Mouse (Mus musculus): ENCODE results near the gene Dapp1.
"Not testable (repeated sequence)": the region's sequence is repeated elsewhere in the genome, so short reads cannot be mapped to it uniquely, and the experiment has no call there.

Gene Dapp1

DNA sequence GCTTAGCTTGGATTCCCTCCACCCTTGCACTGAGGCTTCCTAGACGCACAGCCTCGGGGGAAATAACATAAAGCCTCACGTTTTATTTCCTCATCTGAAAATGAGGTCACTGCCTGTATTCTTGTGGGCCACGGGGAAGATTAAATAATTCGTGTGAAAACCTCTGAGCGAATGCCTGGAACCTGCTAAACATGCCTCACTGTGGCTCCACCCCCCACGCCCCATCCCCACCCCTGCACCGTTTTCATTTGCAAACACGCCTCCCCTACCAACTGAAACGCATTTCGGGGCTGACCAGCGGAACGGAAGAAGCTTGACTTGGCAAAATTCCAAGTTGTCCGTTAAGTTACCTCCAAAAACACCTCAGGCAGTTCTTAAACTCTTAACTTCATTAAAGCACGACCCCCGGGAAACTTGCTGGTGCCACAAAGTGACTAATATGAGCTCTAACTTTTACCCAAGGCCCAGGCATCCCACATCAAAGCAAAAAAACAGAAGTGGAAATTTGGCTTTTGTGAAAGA is 25.7 kb downstream of the Dapp1 start:
- DNase-seq (ENCODE audit: extremely low read depth, low read depth, low spot score): no peak

DNA sequence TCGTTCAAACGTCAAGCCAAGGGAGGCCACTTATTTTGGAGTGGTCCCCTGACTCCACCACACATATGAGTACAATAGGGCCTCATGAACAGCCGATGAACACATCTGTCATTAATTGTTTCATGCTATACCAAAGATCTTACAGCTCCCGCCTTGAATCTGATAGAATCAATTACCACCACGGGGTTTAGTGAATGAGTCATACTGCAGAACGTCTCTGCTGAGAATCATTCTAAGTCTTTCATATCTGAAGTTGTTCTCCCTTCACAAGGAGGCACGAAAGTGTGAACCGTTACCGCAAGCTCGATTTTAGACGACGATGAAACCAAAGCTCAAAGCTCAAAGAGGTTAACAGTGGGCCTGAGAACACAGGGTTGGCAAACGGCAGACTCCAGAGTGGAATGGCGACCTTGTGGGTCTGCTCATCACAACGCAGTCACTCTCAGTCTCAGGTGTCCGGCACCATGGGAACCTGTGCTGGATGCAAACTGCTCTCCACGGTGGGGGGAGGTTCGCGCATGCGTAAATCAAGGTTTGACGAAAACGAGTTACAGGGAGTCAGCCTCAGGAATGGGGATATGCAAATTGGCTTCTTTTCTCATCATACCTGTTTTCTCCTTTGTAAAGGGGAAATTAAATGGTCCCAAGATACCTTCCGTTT is 27.0 kb downstream of the Dapp1 start:
- no peak for DNase-seq (ENCODE audit: extremely low read depth, low read depth, low spot score)

DNA sequence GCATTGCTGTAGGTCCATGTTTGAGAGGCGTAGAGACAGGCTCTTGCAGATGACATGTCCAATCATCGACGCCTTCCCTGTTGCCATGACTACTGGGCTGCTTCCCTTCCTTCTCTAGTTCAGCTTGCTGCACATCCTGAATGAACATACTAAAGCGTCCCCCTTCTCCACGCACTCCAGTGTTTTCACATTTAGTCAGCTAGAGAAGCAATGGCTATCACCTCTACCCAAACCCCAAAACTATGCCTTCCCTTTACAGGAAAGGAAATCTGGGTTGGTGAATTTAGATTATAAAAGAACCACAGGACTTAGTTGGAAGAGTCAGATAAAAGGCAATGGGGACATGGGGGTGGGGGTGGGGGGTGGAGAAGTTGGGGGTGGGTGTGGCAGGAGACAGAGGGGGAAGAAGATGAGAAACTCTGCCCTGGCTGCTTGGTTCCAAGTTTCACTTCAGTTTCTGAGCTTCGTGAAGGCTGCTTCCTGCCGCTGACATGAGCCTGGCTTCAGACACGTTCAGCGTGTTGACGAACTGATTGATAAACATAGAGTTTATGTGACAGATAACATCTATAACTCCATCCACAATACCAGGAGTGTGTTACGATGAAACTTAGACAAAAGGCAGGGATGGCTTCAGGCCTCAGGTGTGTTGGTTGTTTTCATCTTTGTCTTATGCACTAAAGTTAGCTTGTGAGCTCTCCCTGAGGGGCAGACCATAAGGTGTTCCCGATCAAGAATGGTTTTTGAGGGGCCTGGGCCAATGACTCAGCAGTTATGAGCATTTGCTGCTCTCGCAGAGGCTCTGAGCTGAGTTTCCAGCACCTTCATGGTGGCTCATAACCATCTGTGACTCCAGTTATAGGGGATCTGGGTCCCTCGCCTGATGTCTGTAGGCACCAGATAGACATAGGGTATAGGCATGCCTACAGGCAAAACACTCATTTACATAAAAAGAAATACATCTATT is 28.1 kb downstream of the Dapp1 start:
- DNase-seq (ENCODE audit: extremely low read depth, low read depth, low spot score): no peak

DNA sequence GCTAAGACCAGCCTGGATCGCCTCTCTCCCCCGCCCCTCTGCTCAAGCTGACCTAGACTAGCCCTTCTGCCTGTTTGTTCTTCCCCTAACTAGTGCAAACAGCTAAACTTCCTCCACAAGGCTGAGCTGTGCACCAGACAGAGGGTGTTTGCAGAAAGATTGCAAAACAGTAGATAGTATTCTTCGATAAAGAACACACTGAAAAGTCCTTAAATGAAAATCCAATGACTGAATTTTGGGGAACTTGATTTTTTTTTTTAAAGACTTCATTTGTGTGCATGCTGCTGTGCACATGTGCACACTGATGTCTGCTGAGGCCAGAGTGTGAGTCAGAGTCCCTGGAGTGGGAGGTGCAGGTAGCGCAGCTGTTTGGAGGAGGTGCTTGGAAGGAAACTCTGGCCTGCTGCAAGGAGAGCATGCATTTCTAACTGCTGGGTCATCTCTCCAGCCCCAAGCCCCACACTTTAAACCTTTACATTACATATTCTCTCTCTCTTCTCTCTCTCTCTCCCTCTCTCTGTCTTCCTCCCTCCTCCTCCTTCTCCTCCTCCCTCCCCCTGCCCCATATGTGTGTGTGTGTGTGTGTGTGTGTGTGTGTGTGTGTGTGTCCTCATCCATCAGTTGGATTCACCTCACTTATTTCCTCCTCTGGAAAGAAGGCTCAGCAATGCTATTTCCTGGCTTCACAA is 29.0 kb downstream of the Dapp1 start:
- no peak for DNase-seq (ENCODE audit: extremely low read depth, low read depth, low spot score)

DNA sequence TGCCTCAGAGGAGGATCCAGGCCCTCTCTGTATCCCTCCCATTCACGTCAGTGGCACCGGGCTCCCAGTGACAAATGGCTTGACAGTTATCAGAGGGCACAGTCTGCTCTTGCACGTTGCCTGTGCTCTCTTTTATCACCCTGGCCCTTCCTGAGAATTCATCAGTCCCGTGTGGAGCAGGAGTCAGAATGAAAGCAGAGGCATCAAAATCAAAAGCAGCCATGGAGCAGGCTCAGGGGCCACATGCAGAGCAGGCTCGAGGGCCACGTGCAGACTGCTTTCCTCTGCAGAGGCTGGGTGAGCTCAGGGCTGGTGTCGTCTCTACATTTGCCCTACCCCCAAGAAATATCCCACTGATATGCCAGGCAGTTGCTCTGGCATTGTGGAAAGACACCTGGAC is 29.5 kb downstream of the Dapp1 start:
- no peak for DNase-seq (ENCODE audit: extremely low read depth, low read depth, low spot score)

DNA sequence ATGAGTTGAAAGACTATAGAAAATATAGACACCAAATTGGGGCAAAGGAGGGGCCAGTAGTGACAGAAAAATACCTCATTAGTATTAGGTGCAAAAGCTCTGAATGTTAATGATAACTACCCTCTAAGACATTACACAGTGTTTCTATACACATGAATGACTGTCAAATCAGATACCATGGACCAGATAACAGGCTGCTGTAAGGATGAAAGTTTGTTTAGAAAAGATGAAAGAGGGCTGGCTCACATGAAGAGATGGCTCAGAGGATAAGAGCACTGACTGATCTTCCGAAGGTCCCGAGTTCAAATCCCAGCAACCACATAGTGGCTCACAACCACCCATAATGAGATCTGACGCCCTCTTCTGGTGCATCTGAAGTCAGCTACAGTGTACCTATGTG is 30.0 kb downstream of the Dapp1 start:
- not testable (repeated sequence) for DNase-seq (ENCODE audit: extremely low read depth, low read depth, low spot score)

DNA sequence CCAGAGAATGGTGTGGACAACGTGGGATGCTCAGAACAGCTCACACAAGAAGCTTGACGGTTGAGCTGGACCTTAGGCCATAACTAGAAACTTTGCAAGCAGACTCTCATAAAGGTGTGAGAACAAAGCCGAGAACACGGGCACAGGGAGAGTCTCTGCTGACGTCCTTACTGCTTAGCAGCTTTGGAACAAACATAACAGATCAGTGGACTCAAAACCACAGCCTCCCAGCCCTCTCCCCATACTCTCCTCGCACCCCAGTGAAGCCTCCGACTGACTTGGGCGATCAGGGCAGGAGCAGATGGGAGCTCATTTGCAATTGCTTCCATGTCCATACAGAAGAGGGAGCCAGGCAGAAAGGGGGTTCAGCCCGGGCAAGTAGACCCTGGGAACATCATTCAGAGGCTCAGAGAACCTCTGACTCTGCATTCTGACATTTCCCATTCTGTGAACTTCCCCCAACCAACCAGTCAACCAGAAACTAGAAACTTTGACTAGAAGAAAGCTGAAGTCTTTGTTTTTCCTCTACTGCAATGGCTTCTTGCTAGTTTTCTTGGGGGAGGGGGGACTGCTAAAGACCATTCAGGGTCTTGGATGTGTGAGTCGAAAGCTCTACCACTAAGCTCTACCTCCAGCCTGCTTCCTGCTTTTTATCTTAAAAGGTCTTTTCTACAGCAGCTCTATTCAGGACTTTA is 31.0 kb downstream of the Dapp1 start:
- DNase-seq (ENCODE audit: extremely low read depth, low read depth, low spot score): no peak

DNA sequence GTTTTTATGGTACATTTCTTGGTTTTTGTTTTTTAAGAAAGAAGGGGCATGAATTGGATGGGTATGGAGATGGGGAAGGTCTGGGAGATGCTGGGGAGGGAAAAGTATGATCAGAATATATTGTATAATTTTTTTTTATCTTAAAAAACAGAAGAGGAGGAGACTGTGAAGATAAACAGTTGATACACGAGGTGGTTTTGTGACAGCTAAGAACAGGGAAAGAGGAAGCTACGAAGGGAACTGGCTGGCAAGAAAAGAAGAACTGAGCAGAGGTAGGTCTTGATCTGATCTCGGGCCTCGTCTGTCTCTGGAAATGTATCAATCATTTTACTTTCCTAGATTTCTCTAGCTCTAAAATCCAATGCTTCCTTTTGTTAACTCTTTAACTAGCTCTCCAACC is 33.8 kb downstream of the Dapp1 start:
- DNase-seq (ENCODE audit: extremely low read depth, low read depth, low spot score): no peak

DNA sequence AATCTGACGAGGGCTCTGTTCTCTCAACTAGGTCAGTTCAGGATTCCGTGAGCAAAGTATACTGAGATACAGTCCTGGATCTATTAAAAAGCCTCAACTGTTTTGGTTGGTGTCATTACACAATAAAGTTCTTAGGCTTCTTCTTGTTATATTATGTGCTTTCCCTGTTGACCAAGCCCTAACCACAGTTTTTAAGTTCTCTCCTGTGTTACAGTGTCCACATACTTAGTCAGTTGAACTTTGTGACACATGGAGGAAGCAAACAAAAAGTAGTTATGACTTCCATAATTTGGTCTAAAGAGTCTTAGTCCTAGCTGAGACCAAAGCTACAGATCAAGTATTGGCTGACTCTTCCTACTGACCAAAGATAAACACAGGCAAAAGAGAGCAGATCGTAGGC is 34.5 kb downstream of the Dapp1 start:
- no peak for DNase-seq (ENCODE audit: extremely low read depth, low read depth, low spot score)

DNA sequence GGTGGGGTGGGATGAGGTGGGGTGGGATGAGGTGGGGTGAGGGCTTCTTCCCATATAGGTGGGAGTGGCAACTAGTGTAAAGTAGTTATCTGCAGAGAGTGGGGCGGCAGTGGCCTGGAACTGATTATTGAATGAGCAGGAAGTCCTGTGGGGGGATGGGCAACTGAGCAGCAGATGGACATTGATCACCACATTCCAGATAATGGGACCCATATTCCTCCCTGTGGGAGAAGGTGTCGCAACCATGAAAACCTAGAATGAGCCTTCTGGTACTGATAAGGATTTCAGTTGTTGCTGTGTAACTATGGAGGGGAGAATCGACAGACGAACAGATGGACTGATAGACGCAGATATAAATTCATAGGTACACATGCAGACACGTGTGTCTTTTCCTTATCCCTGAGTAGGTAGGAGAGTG is 37.6 kb downstream of the Dapp1 start:
- DNase-seq (ENCODE audit: extremely low read depth, low read depth, low spot score): no peak

DNA sequence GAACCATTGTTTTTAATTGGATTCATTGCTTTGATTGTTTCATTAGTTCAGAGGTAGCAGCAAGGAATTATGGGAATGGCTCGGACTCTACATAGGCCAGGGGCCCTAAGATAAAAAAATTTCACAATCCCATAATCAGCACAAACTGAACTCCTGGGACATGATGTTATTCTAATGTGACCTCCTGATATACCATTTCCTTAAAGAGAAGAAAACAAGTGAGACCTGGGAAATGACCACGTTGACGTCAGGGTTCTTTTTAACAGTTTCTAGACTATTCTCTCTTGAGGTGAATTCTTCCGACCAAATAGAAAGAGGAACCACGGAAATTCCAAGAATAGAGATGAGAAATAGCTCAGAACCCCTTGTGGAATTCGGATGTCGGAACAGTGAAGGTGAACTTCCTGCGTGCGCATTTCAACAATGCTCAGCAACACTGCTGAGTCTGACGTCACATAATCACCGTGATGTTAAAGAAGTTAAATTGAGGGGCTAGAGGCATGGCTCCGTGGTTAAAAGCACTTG is 39.2 kb downstream of the Dapp1 start:
- DNase-seq (ENCODE audit: extremely low read depth, low read depth, low spot score): no peak

DNA sequence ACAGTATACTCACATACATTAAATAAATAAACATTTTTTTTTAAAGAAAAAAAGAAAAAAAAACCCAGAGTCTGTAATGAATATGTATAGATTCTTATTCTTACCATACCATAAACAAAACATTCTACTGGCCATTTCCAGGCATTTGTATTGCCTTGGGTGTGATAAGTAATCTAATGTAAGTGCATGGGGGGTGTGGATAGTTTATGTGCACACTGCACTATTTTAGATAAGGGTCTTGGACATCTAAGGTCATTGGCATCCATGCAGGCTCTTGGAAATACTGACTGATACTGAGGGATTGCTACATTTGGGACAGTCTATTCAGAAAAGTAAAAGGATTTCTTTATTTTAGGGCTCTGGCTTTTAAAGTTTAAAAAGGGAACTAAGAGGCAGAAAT is 39.8 kb downstream of the Dapp1 start:
- no peak for DNase-seq (ENCODE audit: extremely low read depth, low read depth, low spot score)

DNA sequence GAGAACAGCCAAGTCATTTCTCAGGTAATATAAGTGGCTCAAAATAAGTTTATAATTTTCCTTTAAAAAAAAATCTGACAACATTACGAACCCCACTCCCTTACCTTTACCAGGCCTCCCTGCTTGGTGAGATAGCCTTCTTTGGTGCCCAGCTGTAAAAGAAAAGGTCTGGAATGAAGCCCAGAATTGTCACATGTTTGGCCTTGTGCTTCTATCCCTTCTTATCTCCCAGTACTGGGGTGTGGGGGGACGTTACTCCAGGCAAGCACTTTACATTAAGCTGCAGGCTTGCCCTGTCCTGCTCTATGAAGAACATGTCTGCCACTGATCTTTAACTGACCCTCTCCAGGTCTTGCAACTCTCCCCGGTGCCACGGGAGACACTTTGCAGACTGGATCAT is 40.6 kb downstream of the Dapp1 start:
- DNase-seq (ENCODE audit: extremely low read depth, low read depth, low spot score): no peak

DNA sequence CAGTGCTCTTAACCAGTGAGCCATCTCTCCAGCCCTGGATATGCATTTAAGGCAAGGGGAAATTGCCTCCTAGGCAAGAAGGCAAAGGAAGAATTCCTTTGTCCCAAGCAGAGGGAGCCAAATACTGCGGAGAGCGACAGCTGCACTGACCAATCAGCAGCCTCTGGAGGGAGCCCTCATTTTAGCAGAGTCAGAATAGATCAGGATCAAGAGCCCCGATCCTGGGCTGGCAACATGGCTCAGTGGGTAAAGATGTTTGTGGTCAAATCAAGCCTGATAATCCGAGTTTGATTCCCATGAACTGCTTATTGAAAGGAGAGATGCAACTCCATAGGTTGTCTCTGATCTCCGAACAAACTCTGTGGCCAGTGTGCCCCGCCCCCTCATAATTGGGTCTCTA is 42.7 kb downstream of the Dapp1 start:
- no peak for DNase-seq (ENCODE audit: extremely low read depth, low read depth, low spot score)

DNA sequence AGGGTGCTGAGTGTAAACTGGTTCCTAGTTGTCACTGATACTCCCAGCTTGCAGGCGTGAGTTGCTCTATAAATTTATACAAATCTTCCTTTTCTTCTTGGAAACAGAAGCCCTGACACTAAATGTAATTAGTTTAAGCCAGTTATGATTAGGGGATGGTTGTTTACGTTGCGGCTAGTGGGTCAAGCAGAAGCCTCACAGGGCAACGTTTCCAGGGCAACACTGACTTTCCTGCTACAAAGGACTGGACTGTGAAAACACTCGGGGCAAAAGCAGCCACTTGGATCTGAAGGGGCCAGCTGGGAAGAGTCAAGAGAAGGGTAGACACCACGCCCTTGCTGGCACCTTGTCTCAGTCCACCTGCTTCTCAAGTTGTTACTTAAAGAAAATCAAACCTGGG is 44.8 kb downstream of the Dapp1 start:
- DNase-seq (ENCODE audit: extremely low read depth, low read depth, low spot score): no peak

DNA sequence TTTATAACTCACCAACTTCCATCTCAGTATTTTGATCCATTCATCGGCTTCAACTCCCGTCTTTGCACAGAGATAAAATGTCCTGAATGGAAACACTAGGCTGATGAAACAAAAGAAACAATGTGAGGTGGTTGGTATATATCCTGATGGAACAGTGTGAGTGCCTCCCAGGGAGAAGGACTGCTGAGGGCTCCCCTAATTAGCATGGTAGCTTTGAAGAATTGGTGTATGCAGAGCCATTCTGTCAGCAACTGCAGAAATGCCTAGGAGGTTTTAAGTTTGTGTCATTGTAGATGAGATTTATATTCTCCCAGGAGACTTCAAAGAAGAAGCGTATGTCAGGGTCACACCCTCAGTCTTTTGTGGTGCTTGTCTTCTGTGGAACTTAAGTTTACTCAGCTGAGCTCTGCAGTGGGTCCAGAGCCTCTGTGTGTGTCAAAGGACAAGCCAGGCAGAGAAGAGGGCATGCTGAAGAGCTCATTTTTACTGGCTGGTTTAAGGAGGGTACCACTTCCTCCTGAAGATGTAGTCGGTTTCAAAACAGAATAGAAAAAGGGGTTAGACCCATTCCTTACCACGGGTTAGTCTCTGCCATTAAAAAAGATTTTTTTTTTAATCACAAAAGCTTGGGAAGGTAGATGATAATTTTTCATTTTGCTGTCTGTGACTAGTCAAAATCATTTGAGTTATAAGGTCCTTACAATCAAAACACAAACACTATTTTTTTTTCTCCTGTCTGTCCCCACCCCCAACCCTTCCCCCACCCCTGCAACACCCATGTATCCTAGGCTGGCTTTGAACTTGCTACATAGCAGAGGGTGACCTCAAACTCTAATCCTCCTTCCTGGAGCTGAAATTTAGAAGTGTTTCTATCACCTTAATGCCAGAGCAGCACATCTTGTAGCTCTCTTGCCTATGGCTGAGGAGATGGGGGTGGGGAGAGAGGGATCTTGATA is 45.5 kb downstream of the Dapp1 start:
- DNase-seq (ENCODE audit: extremely low read depth, low read depth, low spot score): no peak

DNA sequence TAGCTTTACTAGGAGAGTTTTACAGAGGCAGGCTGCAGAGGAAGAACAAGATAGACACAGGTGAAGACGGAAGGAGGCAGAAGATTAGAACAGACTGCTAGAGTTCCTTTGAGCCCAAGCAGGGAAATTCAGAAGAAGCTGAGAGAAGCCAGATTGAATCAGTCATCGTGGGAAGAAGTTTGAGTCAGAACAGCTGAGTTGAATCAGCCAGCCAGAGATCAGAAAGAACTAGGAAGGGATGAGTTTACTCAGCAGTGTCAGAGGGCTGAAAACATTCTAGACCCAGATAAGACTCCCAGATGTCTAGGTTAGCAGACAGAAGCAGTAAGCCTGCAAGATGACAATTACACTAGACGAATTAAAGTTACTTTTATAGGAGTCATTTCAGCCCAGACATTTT is 47.4 kb downstream of the Dapp1 start:
- DNase-seq (ENCODE audit: extremely low read depth, low read depth, low spot score): no peak

DNA sequence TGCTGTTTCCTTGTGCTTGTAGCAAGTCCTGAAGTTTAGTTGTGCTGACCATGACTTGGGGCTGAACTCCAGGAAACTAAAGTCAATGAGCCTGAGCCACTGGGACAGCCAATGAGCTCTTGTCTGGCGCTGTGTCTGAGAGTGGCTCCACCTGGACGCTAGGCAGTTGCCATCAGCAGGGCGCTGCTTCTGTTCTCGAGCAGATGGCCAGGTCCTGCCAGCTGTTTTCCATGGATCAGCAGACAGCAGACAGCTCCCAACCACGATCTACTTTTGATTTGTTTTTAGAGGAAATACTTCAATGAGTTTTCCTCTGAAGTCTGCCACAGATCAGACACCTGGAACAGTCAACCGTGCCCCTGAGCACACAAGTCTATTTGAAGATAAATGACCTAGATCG is 48.6 kb downstream of the Dapp1 start:
- no peak for DNase-seq (ENCODE audit: extremely low read depth, low read depth, low spot score)

DNA sequence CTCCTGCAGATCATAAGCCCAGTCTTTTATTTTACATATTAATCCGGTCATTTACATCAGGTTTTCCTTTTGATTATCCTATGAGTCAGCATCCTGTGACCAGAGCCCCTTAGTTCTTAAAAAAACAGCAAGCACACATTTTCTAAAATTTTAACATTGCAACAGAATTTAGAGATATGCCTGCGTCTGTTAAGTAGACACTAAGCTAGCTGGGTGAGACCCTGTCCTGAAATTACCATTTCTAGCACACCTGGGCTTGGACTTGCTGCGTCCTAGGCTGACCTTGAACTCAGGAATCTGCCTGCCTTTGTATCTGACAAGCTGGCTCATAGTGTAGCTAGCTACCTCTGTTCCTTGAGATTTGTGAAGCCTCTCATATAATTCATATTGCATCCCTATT is 51.4 kb downstream of the Dapp1 start:
- no peak for DNase-seq (ENCODE audit: extremely low read depth, low read depth, low spot score)

DNA sequence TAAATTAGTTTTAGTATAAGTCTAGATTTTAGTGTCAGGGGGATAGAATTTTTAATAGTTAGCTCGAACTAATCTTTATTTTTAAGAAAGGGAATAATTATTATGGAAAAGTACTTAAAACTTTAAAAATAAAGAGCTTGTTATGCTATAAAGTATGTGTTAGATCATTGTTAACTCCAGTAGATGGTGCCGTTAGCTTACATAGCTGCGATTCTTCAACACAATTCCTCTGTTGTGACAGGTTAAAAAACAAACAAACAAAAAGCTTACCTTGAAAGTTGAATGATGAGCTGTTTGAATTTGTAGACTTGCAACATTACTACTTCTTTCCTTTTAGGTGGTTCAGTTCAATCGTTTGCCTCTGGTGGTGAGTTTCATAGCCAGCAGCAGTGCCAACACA is 54.3 kb downstream of the Dapp1 start:
- no peak for DNase-seq (ENCODE audit: extremely low read depth, low read depth, low spot score)
